Mouse (Mus musculus) limb, embryonic 15.5 days (tissue): ENCODE data around the gene Pcgf1. TPM values are rescaled to one million over a fixed set of nuclear protein-coding genes. Genes with fewer than 3 reads are reported as not detected.

Experiments used
- ATAC-seq: fragments of 200-750 bp; cut with Nextera tagmentation; 2 replicates; pipeline ENCODE4 v1.8.0; 2017; ENCODE audit warnings: low read depth, moderate TSS enrichment; ENCODE audit not compliant: insufficient number of reproducible peaks, low FRiP score, low TSS enrichment
- H3K27ac ChIP-seq: fragments of 300-500 bp; sonication (generic); 2 replicates; pipeline ENCODE4 v1.5.1; 2015; ENCODE audit warnings: moderate library complexity, mild to moderate bottlenecking, inconsistent platforms
- H3K27me3 ChIP-seq: fragments of 300-500 bp; sonication (generic); 2 replicates; pipeline ENCODE4 v1.6.1; 2015; ENCODE audit warnings: inconsistent platforms
- H3K36me3 ChIP-seq: fragments of 300-500 bp; sonication (generic); 2 replicates; pipeline ENCODE4 v1.6.1; 2015; ENCODE audit warnings: inconsistent platforms
- H3K4me1 ChIP-seq: fragments of 300-500 bp; sonication (generic); 2 replicates; pipeline ENCODE4 v1.6.1; 2015; ENCODE audit warnings: inconsistent platforms
- H3K4me2 ChIP-seq: fragments of 300-500 bp; sonication (generic); 2 replicates; pipeline ENCODE4 v1.6.1; 2015; ENCODE audit warnings: mild to moderate bottlenecking, inconsistent platforms
- H3K4me3 ChIP-seq: fragments of 300-500 bp; sonication (generic); 2 replicates; pipeline ENCODE4 v1.5.1; 2015; ENCODE audit warnings: mild to moderate bottlenecking, inconsistent platforms
- H3K9ac ChIP-seq: fragments of 300-500 bp; sonication (generic); 2 replicates; pipeline ENCODE4 v1.6.1; 2015; ENCODE audit warnings: inconsistent platforms
- H3K9me3 ChIP-seq: fragments of 300-500 bp; sonication (generic); 2 replicates; pipeline ENCODE4 v1.6.1; 2016; ENCODE audit warnings: inconsistent platforms
- WGBS: fragments of 180-500 bp; shearing (Covaris S2); methylation state at CpG from one replicate; pipeline ENCODE4 v1.1.7; 2015; 5-methylcytosine and 5-hydroxymethylcytosine counted together
- polyA plus RNA-seq: library from polyadenylated mRNA; unstranded; fragments of >200 nt; fragmentation: Nextera tagmentation; extraction: Ambion mirVana; gene quantifications from 2 replicates; pipeline ENCODE4 v1.2.1, GENCODE M21; 2015

Pcgf1 gene
- polyA plus RNA-seq, 1 experiment from 2014 or later, result 31.9 TPM

DNA sequence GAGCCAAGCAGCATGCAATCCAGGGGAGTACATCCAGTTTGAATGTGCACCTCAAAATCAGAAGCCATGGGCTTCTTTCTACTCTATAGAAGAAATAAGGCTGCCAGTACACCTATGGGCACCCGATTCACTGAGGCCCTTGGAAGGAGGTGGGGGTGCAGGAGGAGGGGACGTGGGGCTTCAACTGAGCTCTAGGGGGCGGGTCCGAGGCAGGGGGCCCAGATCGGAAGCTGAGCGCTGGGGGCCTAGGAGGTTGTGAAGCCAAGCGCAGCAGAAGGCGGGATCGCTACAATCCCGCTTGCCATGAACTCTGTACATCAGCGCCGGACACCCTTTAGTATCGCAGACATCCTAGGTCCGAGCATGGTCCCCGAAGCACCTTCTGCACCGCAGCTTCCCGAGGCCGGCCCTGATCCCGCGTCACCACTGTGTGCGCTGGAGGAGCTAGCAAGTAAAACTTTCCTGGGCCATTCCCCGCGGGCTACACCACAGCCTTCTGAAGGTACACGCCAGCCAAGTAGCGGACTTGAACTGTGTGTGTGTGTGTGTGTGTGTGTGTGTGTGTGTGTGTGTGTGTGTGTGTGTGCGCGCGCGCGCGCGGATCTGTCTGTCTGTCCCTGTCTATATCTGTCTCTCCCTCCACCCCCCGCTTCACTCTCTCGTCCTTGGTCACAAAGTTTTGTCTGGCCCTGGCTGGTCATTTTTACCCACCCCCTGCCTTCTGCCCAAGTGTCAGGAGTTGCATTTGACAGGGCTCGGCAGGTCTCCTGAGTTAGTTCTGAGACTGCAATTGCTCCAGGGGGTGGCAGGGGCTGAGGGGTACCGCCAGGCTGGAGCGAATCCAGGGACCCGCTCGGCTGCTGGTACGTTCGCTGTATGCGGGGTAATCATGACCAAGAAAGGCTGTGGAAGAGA lies 8.7 kb downstream of the Pcgf1 start, which contains the start of gene Lbx2:
Gene Lbx2, plus strand, starts transcription at position 247 of the 915 bp plus-strand sequence.
- H3K9me3 ChIP-seq, result no peaks in the 10 kb centered on the region
- H3K27ac ChIP-seq, result no peak within 1 kb of the TSS
- no peak within 1 kb of the TSS for H3K9ac ChIP-seq
- H3K4me1 ChIP-seq, result peaks cover 32% of the 10 kb centered on the region
- peak within 1 kb of the TSS; percentile 24 for H3K4me3 ChIP-seq
- peaks cover 11% of the 10 kb centered on the region for H3K36me3 ChIP-seq
- WGBS, result 3% methylated on average over 40 of the region's 42 CpGs
- H3K27me3 ChIP-seq, result peaks cover 82% of the 10 kb centered on the region
- peak within 1 kb of the TSS; percentile 47 for H3K4me2 ChIP-seq
- no peak for ATAC-seq

DNA sequence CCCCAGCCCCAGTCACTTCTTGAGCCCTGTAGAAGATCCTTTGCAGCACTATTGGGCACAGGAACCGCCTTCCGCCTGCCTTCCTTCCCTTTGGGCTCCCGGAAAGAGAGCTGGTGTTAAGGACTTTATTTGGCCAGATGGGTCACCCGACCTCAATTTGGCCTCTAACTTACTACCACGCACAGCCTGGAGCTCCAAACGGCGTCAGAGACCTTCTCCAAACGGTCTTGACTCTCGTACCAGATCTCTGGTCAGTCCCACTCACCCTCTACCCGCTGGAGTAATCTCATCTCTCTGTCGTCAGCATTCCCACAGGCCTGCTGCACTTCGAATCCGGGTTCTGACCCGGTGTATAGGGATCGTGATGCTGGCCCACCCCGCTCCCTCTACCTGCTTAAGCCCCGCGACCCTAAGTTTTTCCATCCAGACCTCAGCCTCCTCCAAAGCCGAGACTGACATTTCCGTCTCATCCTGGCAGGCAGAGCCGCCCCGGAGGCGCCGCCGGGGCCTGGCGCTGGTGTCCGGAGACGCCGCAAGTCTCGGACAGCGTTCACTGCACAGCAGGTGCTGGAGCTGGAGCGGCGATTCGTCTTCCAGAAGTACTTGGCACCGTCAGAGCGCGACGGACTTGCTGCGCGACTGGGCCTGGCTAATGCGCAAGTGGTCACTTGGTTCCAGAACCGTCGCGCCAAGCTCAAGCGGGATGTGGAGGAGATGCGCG lies 9.7 kb downstream of the Pcgf1 start:
- Histone ChIP-seq H3K4me2 (peak overlapping the region; percentile 39), H3K4me3 (peak overlapping the region; percentile 24), H3K27me3 (peaks cover 81% of the 10 kb centered on the region), H3K9ac (0 out of 2 replicates have a peak overlapping the region, but pooled peaks have one; percentile 11), H3K4me1 (peaks cover 32% of the 10 kb centered on the region), H3K36me3 (0 out of 2 replicates have a peak, but pooled peaks cover 2% of the 10 kb centered on the region), H3K9me3 (no peaks in the 10 kb centered on the region), H3K27ac (no peak overlapping the region)
- 3% methylated on average over 47 of the region's 47 CpGs for WGBS
- no peak for ATAC-seq

- no peak overlapping the region for H3K9ac ChIP-seq
- H3K36me3 ChIP-seq, result no peaks in the 10 kb centered on the region
- H3K4me1 ChIP-seq, result peaks cover 32% of the 10 kb centered on the region
- H3K4me2 ChIP-seq, result peak overlapping the region; percentile 39
- ATAC-seq, result no peak
- 13% methylated on average over 9 of the region's 9 CpGs for WGBS
- peaks cover 81% of the 10 kb centered on the region for H3K27me3 ChIP-seq
- peak overlapping the region; percentile 24; the same call in 1 of the 2 replicates for H3K4me3 ChIP-seq
- no peak overlapping the region for H3K27ac ChIP-seq
- no peaks in the 10 kb centered on the region for H3K9me3 ChIP-seq
These were observed 10.2 kb downstream of the Pcgf1 start for GRCm38 (mm10) chr6:83087926-83088260.

DNA sequence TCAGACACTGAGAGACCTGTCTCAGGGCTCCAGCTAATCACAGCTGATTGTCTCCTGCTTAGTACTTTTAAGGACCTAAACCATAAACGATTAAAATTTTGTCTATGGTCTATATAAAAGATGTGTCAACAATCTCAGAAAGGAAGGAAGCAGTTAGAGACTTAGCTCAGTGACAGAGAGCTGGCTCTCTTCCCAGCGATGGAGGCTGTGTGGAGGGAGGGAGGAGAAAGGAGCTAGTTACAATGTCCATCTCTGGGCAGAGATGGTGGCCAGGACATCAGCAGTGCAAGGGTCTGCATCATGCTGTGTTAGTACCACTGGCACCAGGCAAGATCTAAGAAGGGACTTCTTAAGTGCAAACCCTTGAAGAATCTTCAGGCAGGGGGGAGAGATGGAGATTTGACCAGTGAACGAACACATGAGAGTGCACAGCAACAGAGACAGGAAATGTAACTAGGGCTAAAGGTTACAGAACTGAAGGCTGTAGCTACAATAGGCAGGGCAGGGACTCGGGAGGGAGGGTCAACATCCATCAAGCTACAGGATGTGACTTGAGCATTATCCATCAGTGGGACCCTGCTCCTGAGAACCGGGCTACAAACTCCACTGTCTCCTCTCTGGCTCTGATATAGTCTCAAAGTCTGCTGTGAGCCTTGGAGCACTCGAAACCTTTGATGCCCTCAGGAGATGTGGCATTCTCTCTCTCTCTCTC lies 14.9 kb downstream of the Pcgf1 start:
- no peak overlapping the region for H3K9ac ChIP-seq
- peaks cover 46% of the 10 kb centered on the region for H3K27me3 ChIP-seq
- H3K4me1 ChIP-seq, result peaks cover 6% of the 10 kb centered on the region
- no peaks in the 10 kb centered on the region for H3K9me3 ChIP-seq
- H3K36me3 ChIP-seq, result no peaks in the 10 kb centered on the region
- H3K4me3 ChIP-seq, result no peak overlapping the region
- WGBS, result 35% methylated on average over 6 of the region's 6 CpGs
- no peak overlapping the region for H3K4me2 ChIP-seq
- H3K27ac ChIP-seq, result no peak overlapping the region
- ATAC-seq, result no peak

- Histone ChIP-seq H3K9me3 (no peaks in the 10 kb centered on the region), H3K9ac (no peak overlapping the region), H3K4me3 (no peak overlapping the region), H3K4me1 (no peaks in the 10 kb centered on the region), H3K27ac (no peak overlapping the region), H3K27me3 (peaks cover 14% of the 10 kb centered on the region), H3K36me3 (no peaks in the 10 kb centered on the region), H3K4me2 (no peak overlapping the region)
- no peak for ATAC-seq
- WGBS, result 48% methylated on average over 6 of the region's 6 CpGs
These were observed 18.3 kb downstream of the Pcgf1 start for GRCm38 (mm10) chr6:83095968-83096367.

DNA sequence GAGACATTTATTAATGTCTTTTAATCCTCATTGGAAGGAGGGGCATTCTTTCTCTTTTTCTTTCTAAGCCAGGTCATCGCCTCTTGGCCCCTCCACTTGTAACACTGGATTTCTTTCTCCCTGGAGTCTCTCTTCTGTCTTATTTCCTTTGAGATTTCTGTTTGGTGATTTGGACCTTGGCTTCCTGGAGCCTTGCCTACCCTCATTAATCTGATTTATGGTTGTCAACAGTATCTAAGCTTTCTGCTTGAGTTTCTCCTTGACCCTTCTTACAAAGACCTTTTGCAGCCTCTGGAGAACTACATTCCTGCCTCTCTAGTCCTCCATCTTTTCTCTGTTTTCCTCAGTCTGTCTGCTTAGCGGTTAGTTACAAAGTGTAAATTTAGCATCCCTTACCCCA lies 20.7 kb downstream of the Pcgf1 start:
- Histone ChIP-seq H3K4me3 (no peak overlapping the region), H3K9ac (no peak overlapping the region), H3K27me3 (0 out of 2 replicates have a peak, but pooled peaks cover 7% of the 10 kb centered on the region), H3K27ac (no peak overlapping the region), H3K36me3 (no peaks in the 10 kb centered on the region), H3K9me3 (no peaks in the 10 kb centered on the region), H3K4me2 (no peak overlapping the region), H3K4me1 (peaks cover 16% of the 10 kb centered on the region)
- 54% methylated on average over 2 of the region's 2 CpGs for WGBS
- ATAC-seq, result no peak

- Histone ChIP-seq H3K27me3 (0 out of 2 replicates have a peak, but pooled peaks cover 3% of the 10 kb centered on the region), H3K4me1 (peaks cover 18% of the 10 kb centered on the region), H3K36me3 (no peaks in the 10 kb centered on the region), H3K27ac (peak within 1 kb of the TSS; percentile 86), H3K9me3 (no peaks in the 10 kb centered on the region), H3K4me3 (peak within 1 kb of the TSS; percentile 67), H3K9ac (peak within 1 kb of the TSS; percentile 56), H3K4me2 (peak within 1 kb of the TSS; percentile 93)
- peak; percentile 85 for ATAC-seq
- WGBS, result under 1% methylated on average over 25 of the region's 25 CpGs
These were observed 23.6 kb downstream of the Pcgf1 start, which contains the start of the genes Ccdc142 and Gm42688 for GRCm38 (mm10) chr6:83101316-83101687. Gene Ccdc142, plus strand, starts transcription at chr6:83101601. Gene Gm42688, plus strand, starts transcription at chr6:83101617.

DNA sequence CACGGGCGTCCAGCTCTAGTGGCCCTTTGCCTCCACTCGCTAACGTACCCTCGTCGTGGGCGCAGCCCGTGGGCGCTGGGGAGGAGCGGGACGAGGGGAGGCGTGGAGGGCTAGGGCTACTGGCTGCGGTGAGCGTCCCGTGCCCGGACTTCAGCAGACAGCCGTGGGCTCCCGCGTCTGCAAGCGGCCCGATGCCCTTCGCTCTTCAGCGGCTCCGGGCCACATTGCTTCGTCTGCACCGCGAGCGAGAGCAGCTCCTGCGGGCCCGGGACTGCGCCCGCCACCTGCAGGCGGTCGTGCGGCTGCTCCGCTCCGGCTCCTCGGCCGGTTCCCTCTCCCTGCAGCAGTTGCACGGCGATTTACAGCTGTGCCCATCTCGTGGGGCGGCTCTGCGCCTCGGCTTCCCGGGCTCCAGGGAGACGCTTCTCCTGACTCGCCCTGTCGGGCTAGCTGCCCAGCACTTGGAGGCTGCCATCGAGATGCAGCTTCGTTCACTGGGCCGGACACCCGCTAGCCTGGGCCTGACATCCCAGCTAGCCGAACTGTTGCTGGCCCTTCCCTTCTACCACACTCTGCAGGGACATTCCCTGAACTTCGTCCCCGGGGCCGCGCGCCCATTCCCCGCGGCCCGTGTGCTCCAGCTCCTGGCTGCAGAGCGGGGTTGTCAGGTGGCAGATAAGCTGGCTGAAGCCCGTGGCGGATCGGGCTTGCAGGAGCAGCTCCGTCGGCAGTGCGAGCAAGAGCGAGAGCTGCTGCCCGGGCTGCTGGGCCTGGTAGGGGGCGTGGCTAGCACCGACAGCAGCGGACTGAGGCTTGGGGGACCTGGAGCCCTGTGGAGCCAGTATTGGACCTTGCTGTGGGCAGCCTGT lies 24.3 kb downstream of the Pcgf1 start:
- H3K4me1 ChIP-seq, result peaks cover 18% of the 10 kb centered on the region
- 0 out of 2 replicates have a peak, but pooled peaks cover 4% of the 10 kb centered on the region for H3K36me3 ChIP-seq
- peak; percentile 58 for ATAC-seq
- peak overlapping the region; percentile 56 for H3K9ac ChIP-seq
- under 1% methylated on average over 74 of the region's 74 CpGs for WGBS
- H3K4me3 ChIP-seq, result peak overlapping the region; percentile 67
- peak overlapping the region; percentile 86 for H3K27ac ChIP-seq
- H3K27me3 ChIP-seq, result no peaks in the 10 kb centered on the region
- peak overlapping the region; percentile 93 for H3K4me2 ChIP-seq
- H3K9me3 ChIP-seq, result no peaks in the 10 kb centered on the region

- Histone ChIP-seq H3K27me3 (no peaks in the 10 kb centered on the region), H3K36me3 (peaks cover 5% of the 10 kb centered on the region; the same call in 1 of the 2 replicates), H3K9ac (no peak overlapping the region), H3K27ac (no peak overlapping the region), H3K9me3 (no peaks in the 10 kb centered on the region), H3K4me1 (peaks cover 27% of the 10 kb centered on the region), H3K4me2 (peak overlapping the region; percentile 93), H3K4me3 (no peak overlapping the region)
- ATAC-seq, result 0 out of 2 replicates have a peak, but pooled peaks have one; percentile 4
- WGBS, result 52% methylated on average over 11 of the region's 11 CpGs
These were observed 25.5 kb downstream of the Pcgf1 start for GRCm38 (mm10) chr6:83103130-83103650.

DNA sequence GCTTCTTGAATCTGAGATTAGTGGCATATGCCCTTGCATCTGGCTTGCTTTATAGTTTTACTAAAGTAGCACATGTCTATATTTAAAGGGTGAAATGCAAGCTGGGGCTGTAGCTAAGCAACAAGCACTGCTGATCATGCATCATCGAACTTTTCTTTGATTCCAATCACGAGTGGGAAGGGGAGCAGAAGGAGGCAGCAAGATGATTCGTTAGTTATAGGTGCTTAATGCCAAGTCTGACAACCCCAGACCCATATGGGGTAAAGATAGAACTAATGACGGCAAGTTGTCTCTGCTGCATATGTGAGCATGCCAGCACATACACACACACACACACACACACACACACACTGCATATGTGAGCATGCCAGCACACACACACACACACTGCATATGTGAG lies 26.5 kb downstream of the Pcgf1 start:
- Histone ChIP-seq H3K9ac (no peak overlapping the region), H3K4me1 (peaks cover 32% of the 10 kb centered on the region), H3K36me3 (peaks cover 5% of the 10 kb centered on the region; the same call in 1 of the 2 replicates), H3K4me3 (no peak overlapping the region), H3K4me2 (no peak overlapping the region), H3K9me3 (no peaks in the 10 kb centered on the region), H3K27ac (no peak overlapping the region), H3K27me3 (no peaks in the 10 kb centered on the region)
- no peak for ATAC-seq
- 84% methylated on average over 4 of the region's 4 CpGs for WGBS
